Mouse (Mus musculus): ENCODE measurements around the gene Elovl7.

Gene Elovl7

GRCm38 (mm10) chr13:108214081-108214484 lies at the start of gene Elovl7:
TSS of gene Elovl7 (plus strand) at chr13:108214404.
- DNase-seq (ENCODE audit: low spot score): peak; percentile 20

GRCm38 (mm10) chr13:108164621-108165020 lies 49.6 kb upstream of the Elovl7 start:
- DNase-seq (ENCODE audit: low spot score): no peak

GRCm38 (mm10) chr13:108170002-108170401 lies 44.2 kb upstream of the Elovl7 start:
- DNase-seq (ENCODE audit: low spot score): no peak

GRCm38 (mm10) chr13:108170511-108170910 lies 43.7 kb upstream of the Elovl7 start:
- no peak for DNase-seq (ENCODE audit: low spot score)

GRCm38 (mm10) chr13:108179618-108180017 lies 34.6 kb upstream of the Elovl7 start:
- no peak for DNase-seq (ENCODE audit: low spot score)

- DNase-seq (ENCODE audit: low spot score): no peak
Observed at GRCm38 (mm10) chr13:108180821-108181220, 33.4 kb upstream of the Elovl7 start.

GRCm38 (mm10) chr13:108184743-108185255 lies 29.4 kb upstream of the Elovl7 start:
- no peak for DNase-seq (ENCODE audit: low spot score)

- no peak for DNase-seq (ENCODE audit: low spot score)
Observed at GRCm38 (mm10) chr13:108185530-108185929, 28.7 kb upstream of the Elovl7 start.

GRCm38 (mm10) chr13:108187994-108188393 lies 26.2 kb upstream of the Elovl7 start:
- DNase-seq (ENCODE audit: low spot score): no peak

- peak; percentile 16 for DNase-seq (ENCODE audit: low spot score)
Observed at GRCm38 (mm10) chr13:108191074-108191720, 23.0 kb upstream of the Elovl7 start.

GRCm38 (mm10) chr13:108195474-108195873 lies 18.7 kb upstream of the Elovl7 start:
- DNase-seq (ENCODE audit: low spot score): no peak

- no peak for DNase-seq (ENCODE audit: low spot score)
Observed at GRCm38 (mm10) chr13:108204857-108205256, 9.3 kb upstream of the Elovl7 start.

GRCm38 (mm10) chr13:108207447-108207846 lies 6.8 kb upstream of the Elovl7 start:
- DNase-seq (ENCODE audit: low spot score): no peak

GRCm38 (mm10) chr13:108208090-108208489 lies 6.1 kb upstream of the Elovl7 start:
- DNase-seq (ENCODE audit: low spot score): no peak

GRCm38 (mm10) chr13:108210960-108211359 lies 3.2 kb upstream of the Elovl7 start:
- no peak for DNase-seq (ENCODE audit: low spot score)

- no peak for DNase-seq (ENCODE audit: low spot score)
Observed at GRCm38 (mm10) chr13:108212397-108213018, 1.7 kb upstream of the Elovl7 start.

- no peak for DNase-seq (ENCODE audit: low spot score)
Observed at GRCm38 (mm10) chr13:108214485-108215107, 392 bp downstream of the Elovl7 start.

GRCm38 (mm10) chr13:108215231-108215780 lies 1.1 kb downstream of the Elovl7 start:
- no peak for DNase-seq (ENCODE audit: low spot score)

GRCm38 (mm10) chr13:108219773-108220172 lies 5.6 kb downstream of the Elovl7 start:
- DNase-seq (ENCODE audit: low spot score): no peak

- no peak for DNase-seq (ENCODE audit: low spot score)
Observed at GRCm38 (mm10) chr13:108229191-108229590, 15.0 kb downstream of the Elovl7 start.

GRCm38 (mm10) chr13:108229634-108230330 lies 15.6 kb downstream of the Elovl7 start:
- DNase-seq (ENCODE audit: low spot score): no peak

- no peak for DNase-seq (ENCODE audit: low spot score)
Observed at GRCm38 (mm10) chr13:108240012-108240411, 25.8 kb downstream of the Elovl7 start.

All from c-Kit-positive CD71-positive TER-119-positive erythroid progenitor cells, embryonic 14.5 days (primary cell).